Mouse (Mus musculus) stomach, postnatal 0 days (tissue): ENCODE measurements around the gene Ubn2. TPM values are rescaled to one million over a fixed set of nuclear protein-coding genes. Genes with fewer than 3 reads are reported as not detected.
A peak's percentile ranks its signal among the peaks of the same experiment; 100 is the strongest.
"Not testable (repeated sequence)": the region's sequence is repeated elsewhere in the genome, so short reads cannot be mapped to it uniquely, and the experiment has no call there.

Experiments used
- ATAC-seq: fragments of 200-750 bp; cut with Nextera tagmentation; 2 replicates; pipeline ENCODE4 v1.8.0; 2017; ENCODE audit not compliant: low FRiP score, low TSS enrichment
- DNase-seq: peaks from one replicate; pipeline ENCODE4 v3.0.0-alpha.2; 2016; ENCODE audit warnings: low spot score
- H3K27ac ChIP-seq: fragments of 300-500 bp; sonication (generic); replicated peaks from 2 replicates; pipeline ENCODE4 v1.5.1; 2014; ENCODE audit warnings: mild to moderate bottlenecking, control low read depth
- H3K27me3 ChIP-seq: fragments of 300-500 bp; sonication (generic); 2 replicates; pipeline ENCODE4 v1.6.1; 2014; ENCODE audit warnings: low read length; ENCODE audit not compliant: control insufficient read depth, insufficient read depth
- H3K36me3 ChIP-seq: fragments of 300-500 bp; sonication (generic); 2 replicates; pipeline ENCODE4 v1.6.1; 2014; ENCODE audit warnings: low read length, mixed read lengths; ENCODE audit not compliant: control insufficient read depth, insufficient read depth
- H3K4me1 ChIP-seq: fragments of 300-500 bp; sonication (generic); replicated peaks from 2 replicates; pipeline ENCODE4 v1.6.1; 2014; ENCODE audit warnings: antibody characterized with exemption; ENCODE audit not compliant: control insufficient read depth, insufficient read depth
- H3K4me2 ChIP-seq: fragments of 300-500 bp; sonication (generic); replicated peaks from 2 replicates; pipeline ENCODE4 v1.6.1; 2014; ENCODE audit warnings: low read depth, mild to moderate bottlenecking, control low read depth, moderate library complexity
- H3K4me3 ChIP-seq: fragments of 300-500 bp; sonication (generic); 2 replicates; pipeline ENCODE4 v1.5.1; 2014; ENCODE audit warnings: low read depth, low read length, control low read depth
- H3K9ac ChIP-seq: fragments of 300-500 bp; sonication (generic); 2 replicates; pipeline ENCODE4 v1.6.1; 2014; ENCODE audit warnings: mild to moderate bottlenecking, low read length, control low read depth, mixed read lengths
- H3K9me3 ChIP-seq: fragments of 300-500 bp; sonication (generic); 2 replicates; pipeline ENCODE4 v1.6.1; 2016; ENCODE audit warnings: low read length; ENCODE audit not compliant: control insufficient read depth
- CTCF ChIP-seq: IDR thresholded peaks from 2 replicates; pipeline ENCODE4 v1.5.1; 2016; ENCODE audit warnings: antibody characterized with exemption, low read depth, mild to moderate bottlenecking, moderate library complexity
- EP300 ChIP-seq: optimal IDR thresholded peaks from 2 replicates; pipeline ENCODE3; 2016; ENCODE audit warnings: antibody characterized with exemption
- WGBS: fragments of 180-500 bp; shearing (Covaris S2); extraction: QIAGEN DNeasy Blood & Tissue Kit; methylation state at CpG from one replicate; pipeline ENCODE4 v1.1.7; 2014; 5-methylcytosine and 5-hydroxymethylcytosine counted together
- polyA plus RNA-seq: library from polyadenylated mRNA; unstranded; fragments of >200 nt; fragmentation: Nextera tagmentation; extraction: Ambion mirVana; gene quantifications from 2 replicates; pipeline ENCODE4 v1.2.1, GENCODE M21; 2015

Gene Ubn2
- polyA plus RNA-seq, 1 experiment from 2014 or later, result 5.3 TPM

DNA sequence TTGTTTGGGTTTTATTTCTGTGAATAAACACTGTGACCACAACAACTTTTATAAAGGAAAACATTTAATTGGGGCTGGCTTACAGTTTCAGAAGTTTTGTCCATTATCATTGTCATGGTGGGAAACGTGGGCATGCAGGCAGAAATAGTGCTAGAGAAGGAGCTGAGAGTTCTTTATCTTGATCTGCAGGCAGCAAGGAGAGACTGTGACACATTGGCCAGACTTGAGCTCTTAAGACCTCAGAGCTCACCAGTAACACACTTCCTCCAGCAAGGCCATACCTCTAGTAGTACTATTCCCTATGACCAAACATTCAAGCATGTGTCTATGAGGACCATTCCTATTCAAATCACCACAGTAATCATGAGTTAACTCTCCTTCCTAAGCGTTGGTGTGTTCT lies 14.5 kb downstream of the Ubn2 start:
- no peaks in the 10 kb centered on the region for H3K4me1 ChIP-seq
- TF ChIP-seq EP300 (no peak), CTCF (no peak)
- no peak for DNase-seq
- H3K9me3 ChIP-seq, result no peaks in the 10 kb centered on the region
- H3K4me2 ChIP-seq, result no peak overlapping the region
- H3K4me3 ChIP-seq, result no peak overlapping the region
- H3K9ac ChIP-seq, result no peak overlapping the region
- no peak overlapping the region for H3K27ac ChIP-seq
- 81% methylated on average over 2 of the region's 2 CpGs for WGBS
- H3K36me3 ChIP-seq, result peaks cover 8% of the 10 kb centered on the region; the same call in 1 of the 2 replicates
- no peak for ATAC-seq
- no peaks in the 10 kb centered on the region for H3K27me3 ChIP-seq

DNA sequence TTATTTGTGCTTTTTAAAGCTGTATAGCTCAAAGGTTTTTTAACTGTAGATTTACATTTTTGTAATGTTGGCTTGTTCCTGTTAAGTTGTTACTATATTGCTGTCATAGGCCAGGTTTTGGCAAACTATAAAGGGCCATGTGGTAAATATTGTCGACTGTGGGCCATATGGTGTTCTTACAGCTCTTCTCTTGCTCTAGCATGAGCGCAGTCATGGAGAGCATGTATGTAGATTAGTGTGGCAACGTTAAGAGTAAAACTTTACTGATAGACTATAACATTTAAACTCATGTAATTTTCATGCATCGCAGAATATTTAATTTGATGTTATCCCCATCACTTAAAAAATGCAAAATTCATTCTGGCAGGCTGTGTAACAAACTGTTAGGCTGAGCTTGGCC lies 19.3 kb downstream of the Ubn2 start:
- no peaks in the 10 kb centered on the region for H3K9me3 ChIP-seq
- no peak overlapping the region for H3K4me2 ChIP-seq
- no peaks in the 10 kb centered on the region for H3K27me3 ChIP-seq
- no peak overlapping the region for H3K4me3 ChIP-seq
- ATAC-seq (no peak), DNase-seq (no peak)
- 91% methylated on average over 4 of the region's 4 CpGs for WGBS
- peaks cover 9% of the 10 kb centered on the region; the same call in 1 of the 2 replicates for H3K36me3 ChIP-seq
- H3K9ac ChIP-seq, result no peak overlapping the region
- H3K4me1 ChIP-seq, result no peaks in the 10 kb centered on the region
- TF ChIP-seq EP300 (no peak), CTCF (no peak)
- H3K27ac ChIP-seq, result no peak overlapping the region

DNA sequence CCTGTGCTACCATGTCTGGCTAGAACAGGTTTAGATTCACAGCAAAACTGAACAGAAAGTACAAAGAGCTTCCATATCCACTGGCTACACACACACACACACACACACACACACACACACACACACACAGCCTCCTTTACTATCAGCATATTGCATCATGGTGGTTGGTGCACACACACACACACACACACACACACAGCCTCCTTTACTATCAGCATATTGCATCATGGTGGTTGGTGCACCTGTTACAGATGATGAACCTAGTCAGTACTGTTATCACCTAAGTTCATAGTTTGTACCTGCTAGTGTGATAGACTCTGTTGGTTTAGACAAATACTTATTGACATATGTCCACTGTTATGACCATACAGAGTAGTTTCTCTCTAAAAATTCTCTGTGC lies 22.7 kb downstream of the Ubn2 start:
- not testable (repeated sequence) for ATAC-seq, H3K4me2 ChIP-seq

GRCm38 (mm10) chr6:38458075-38458474 lies 24.3 kb downstream of the Ubn2 start:
- H3K9me3 ChIP-seq, result no peaks in the 10 kb centered on the region
- no peak overlapping the region for H3K4me3 ChIP-seq
- no peaks in the 10 kb centered on the region for H3K27me3 ChIP-seq
- no peak for ATAC-seq
- no peak overlapping the region for H3K4me2 ChIP-seq
- H3K9ac ChIP-seq, result no peak overlapping the region
- no peak for TF ChIP-seq EP300
- TF ChIP-seq CTCF, result no peak
- H3K27ac ChIP-seq, result no peak overlapping the region
- DNase-seq, result no peak
- WGBS, result over 99% methylated on average over 3 of the region's 3 CpGs
- H3K4me1 ChIP-seq, result no peaks in the 10 kb centered on the region
- peaks cover 5% of the 10 kb centered on the region; the same call in 1 of the 2 replicates for H3K36me3 ChIP-seq

More for the DNA sequence above, 22.7 kb downstream of the Ubn2 start:
- H3K27ac ChIP-seq, H3K4me1 ChIP-seq, H3K4me3 ChIP-seq, H3K9ac ChIP-seq, H3K36me3 ChIP-seq, H3K9me3 ChIP-seq, DNase-seq, H3K27me3 ChIP-seq: not testable (repeated sequence)

DNA sequence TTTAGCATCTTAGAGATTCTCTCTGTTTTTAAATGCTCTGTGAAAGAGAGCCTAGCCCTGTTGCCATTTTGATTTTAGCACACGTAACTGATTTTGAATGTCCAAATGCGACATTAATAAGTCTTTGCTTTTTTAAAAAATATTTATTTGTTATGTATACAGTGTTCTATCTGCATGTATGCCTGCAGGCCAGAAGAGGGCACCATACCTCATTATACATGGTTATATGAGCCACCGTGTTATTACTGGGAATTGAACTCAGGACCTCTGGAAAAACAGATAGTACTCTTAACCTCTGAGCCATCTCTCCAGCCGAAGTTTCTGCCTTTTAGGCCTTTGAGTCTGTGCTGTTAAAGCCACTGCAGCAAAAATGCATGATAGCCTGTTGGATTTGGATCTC lies 35.8 kb downstream of the Ubn2 start:
- DNase-seq, result no peak
- peak; percentile 59 for TF ChIP-seq CTCF
- no peak for TF ChIP-seq EP300
- WGBS, result 87% methylated on average over 4 of the region's 4 CpGs
- ATAC-seq, result no peak
- no peaks in the 10 kb centered on the region for H3K27me3 ChIP-seq
- no peak overlapping the region for H3K9ac ChIP-seq
- no peak overlapping the region for H3K27ac ChIP-seq
- no peak overlapping the region for H3K4me2 ChIP-seq
- H3K4me3 ChIP-seq, result no peak overlapping the region
- no peaks in the 10 kb centered on the region for H3K4me1 ChIP-seq
- H3K36me3 ChIP-seq, result 0 out of 2 replicates have a peak, but pooled peaks cover 2% of the 10 kb centered on the region
- no peaks in the 10 kb centered on the region for H3K9me3 ChIP-seq

DNA sequence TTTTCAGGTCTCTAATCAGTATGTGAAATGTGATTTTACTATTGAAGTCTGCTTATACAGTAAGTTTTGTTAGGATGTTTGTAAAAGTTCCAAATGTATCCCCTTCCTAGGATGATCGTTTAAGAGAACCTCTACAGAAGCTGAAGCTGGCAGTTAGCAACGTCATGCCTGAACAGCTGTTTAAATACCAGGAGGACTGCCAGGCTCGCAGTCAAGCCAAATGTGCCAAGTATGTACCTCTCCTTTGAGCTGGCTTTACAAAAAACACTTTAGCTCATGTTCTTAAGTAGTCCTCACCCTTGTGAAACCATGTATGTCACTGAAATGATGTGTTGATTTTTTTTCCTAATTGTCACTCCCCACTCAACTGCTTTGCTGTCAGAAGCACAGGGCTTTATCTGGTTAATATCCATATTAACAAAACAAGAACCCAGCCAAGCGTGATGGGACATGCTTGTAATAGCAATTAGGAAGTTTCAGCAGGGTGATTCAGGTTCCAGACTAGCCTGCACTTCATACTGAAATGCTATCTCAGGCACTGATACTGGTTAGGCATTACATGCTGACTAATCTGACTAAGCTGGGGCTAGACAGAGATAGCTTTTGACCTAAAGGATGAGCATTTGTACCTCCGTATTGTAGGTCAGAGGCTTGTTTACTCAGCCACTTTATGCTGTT lies 48.1 kb downstream of the Ubn2 start:
- TF ChIP-seq EP300 (no peak), CTCF (no peak)
- ATAC-seq, result no peak
- Histone ChIP-seq H3K27ac (no peak overlapping the region), H3K4me2 (no peak overlapping the region), H3K27me3 (no peaks in the 10 kb centered on the region), H3K4me1 (no peaks in the 10 kb centered on the region), H3K9me3 (no peaks in the 10 kb centered on the region), H3K36me3 (peaks cover 13% of the 10 kb centered on the region; the same call in 1 of the 2 replicates), H3K9ac (no peak overlapping the region), H3K4me3 (no peak overlapping the region)
- no peak for DNase-seq
- WGBS, result 54% methylated on average over 5 of the region's 5 CpGs
